Comparison of ENCODE assay signal across 8 mouse cellular contexts in the genomic region with DNA sequence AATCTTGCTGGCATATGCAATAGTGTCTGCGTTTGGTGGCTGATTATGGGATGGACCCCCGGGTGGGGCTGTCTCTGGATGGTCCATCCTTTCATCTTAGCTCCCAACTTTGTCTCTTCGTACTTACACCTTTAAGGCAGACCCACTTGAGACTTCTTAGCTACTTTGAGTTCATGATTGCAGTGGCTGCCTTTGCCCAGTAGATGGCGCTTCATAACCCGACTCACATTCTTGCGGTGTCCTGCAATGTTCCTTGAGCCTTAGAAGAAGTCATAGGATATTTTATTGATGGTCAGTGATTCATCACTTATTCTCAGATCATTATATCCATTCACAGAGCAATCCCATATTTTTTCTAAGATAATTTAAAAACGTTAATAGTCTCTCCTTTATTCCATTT. TPM values are rescaled to one million over a fixed set of nuclear protein-coding genes. Genes with fewer than 3 reads are reported as not detected.
DNase-seq lines count a peak whose midpoint lies in the region; ATAC-seq lines count a peak whose summit lies in the region.

No protein-coding gene starts in this region.

- no peak overlapping the region for H3K4me3 ChIP-seq in midbrain, embryonic 14.5 days (replicated peaks; ENCODE audit: low read depth, low read length)

- WGBS in midbrain, embryonic 14.5 days = 11% methylated on average over 7 of the region's 7 CpGs

- H3K9ac ChIP-seq in midbrain, embryonic 14.5 days (replicated peaks; ENCODE audit: low read length) = no peak overlapping the region

- ATAC-seq in midbrain, embryonic 14.5 days (ENCODE audit: low FRiP score, low TSS enrichment) = peak; percentile 60; the same call in 1 of the 2 replicates

- no peaks in the 10 kb centered on the region; the same call in 1 of the 2 replicates for H3K9me3 ChIP-seq in midbrain, embryonic 14.5 days (ENCODE audit: control insufficient read depth, low read length)

- no peaks in the 10 kb centered on the region for H3K4me1 ChIP-seq in midbrain, embryonic 14.5 days (ENCODE audit: control insufficient read depth, insufficient read depth, low read length)

- H3K4me2 ChIP-seq in midbrain, embryonic 14.5 days (ENCODE audit: low read length) = no peak overlapping the region

- no peaks in the 10 kb centered on the region for H3K27me3 ChIP-seq in midbrain, embryonic 14.5 days (ENCODE audit: control insufficient read depth, insufficient read depth, low read length)

- H3K27ac ChIP-seq in midbrain, embryonic 14.5 days (replicated peaks; ENCODE audit: low read depth, low read length) = no peak overlapping the region

- intact Hi-C loops in heart, postnatal 14 days (cut with DNase I) = loop anchor here (2.0 to 5.0 kb wide), 2 partner anchors 373 to 746 kb away; no protein-coding TSS in a partner anchor
- intact Hi-C loops in left cerebral cortex, postnatal 10 days (cut with DNase I) = loop anchor here (2.0 to 10.0 kb wide), 2 partner anchors 371 to 743 kb away; no protein-coding TSS in a partner anchor

- no peaks in the 10 kb centered on the region for H3K36me3 ChIP-seq in midbrain, embryonic 14.5 days (ENCODE audit: control insufficient read depth, insufficient read depth, low read length)

- peak; percentile 21 to 33 for DNase-seq in left cerebral cortex, adult 18-20 months (ENCODE audit: low spot score in 2 of 2)
- no peak for DNase-seq in left cerebral cortex, adult 11 months (ENCODE audit: low spot score)
- DNase-seq in MEL-GATA-1-ER (ENCODE audit: extremely low read depth, low read depth) = peak; percentile 20
- DNase-seq in embryo, embryonic 10 days (ENCODE audit: low spot score) = peak; percentile 84
- DNase-seq in heart, postnatal 14 days = peak; percentile 15 to 19
- DNase-seq in left cerebral cortex, postnatal 10 days (ENCODE audit: extremely low spot score in 1 of 2, low spot score in 2 of 2) = peak; percentile 24 to 25
- DNase-seq in midbrain, embryonic 14.5 days = peak; percentile 87
- no peak for DNase-seq in spleen, postnatal 14 days (ENCODE audit: low spot score in 2 of 2)

RNA-seq across cellular contexts. Expression of a gene that starts 38.5 kb away (rescaled TPM):
- 1 to 10 TPM; 6.2 TPM for total RNA-seq in left cerebral cortex, adult 18-20 months (2021)
- 1 to 10 TPM; 2.4 to 3.1 TPM for total RNA-seq in heart, postnatal 14 days (2021)
- 10 to 100 TPM; 12.7 to 18.9 TPM for total RNA-seq in left cerebral cortex, postnatal 10 days (2021)
- 10.9 and 11.1 TPM in 2 replicates for polyA plus RNA-seq in midbrain, embryonic 14.5 days (2014; fragmentation: Nextera tagmentation; extraction: Ambion mirVana)

Comparison
In these comparisons a context has a peak if more than half of its experiments do, and no peak if none do; other contexts are left out.
1. DNase-seq: peak in left cerebral cortex, adult 18-20 months (2 of 2), MEL-GATA-1-ER (single experiment), embryo, embryonic 10 days (single experiment), heart, postnatal 14 days (2 of 2), left cerebral cortex, postnatal 10 days (2 of 2) and midbrain, embryonic 14.5 days (single experiment); none in left cerebral cortex, adult 11 months (single experiment) and spleen, postnatal 14 days (0 of 2).